Mouse (Mus musculus): ENCODE results near the gene Syt17. TPM values are rescaled to one million over a fixed set of nuclear protein-coding genes. Genes with fewer than 3 reads are reported as not detected.

Syt17 gene
- total RNA-seq, 2 experiments from 2014 or later, result 64.6 to 64.9 TPM

Other genes starting within 250 kb of the Syt17 start
- 10 to 100 TPM; 69.4 to 73.2 TPM for gene Smg1, start 204.6 kb downstream of the Syt17 start, total RNA-seq (2021)
- gene Itpripl2, start 43.8 kb upstream of the Syt17 start, total RNA-seq (2021), result 1 to 10 TPM; 4.6 TPM
- 10 to 100 TPM; 35.2 to 37.0 TPM for gene Coq7, start 85.1 kb upstream of the Syt17 start, total RNA-seq (2021)
- gene Tmc7, start 136.5 kb upstream of the Syt17 start, total RNA-seq (2021), result 10 to 100 TPM; 19.6 to 24.3 TPM
- under 1 TPM; 0.21 to 0.31 TPM for gene Tmc5, start 149.1 kb upstream of the Syt17 start, total RNA-seq (2021)

Measured in layer of hippocampus, postnatal 14 days (tissue).